Mouse (Mus musculus) forebrain, embryonic 15.5 days (tissue): ENCODE results near the gene Sfr1. TPM values are rescaled to one million over a fixed set of nuclear protein-coding genes. Genes with fewer than 3 reads are reported as not detected.

Experiments used
- ATAC-seq: fragments of 200-750 bp; cut with Nextera tagmentation; replicated peaks from 2 replicates; pipeline ENCODE4 v1.8.0; 2017; ENCODE audit warnings: mild to moderate bottlenecking, moderate TSS enrichment, moderate library complexity
- H3K27ac ChIP-seq: fragments of 300-500 bp; sonication (generic); replicated peaks from 2 replicates; pipeline ENCODE4 v1.5.1; 2015; ENCODE audit warnings: mild to moderate bottlenecking, inconsistent platforms
- H3K27me3 ChIP-seq: fragments of 300-500 bp; sonication (generic); 2 replicates; pipeline ENCODE4 v1.6.1; 2015; ENCODE audit warnings: inconsistent platforms
- H3K36me3 ChIP-seq: fragments of 300-500 bp; sonication (generic); 2 replicates; pipeline ENCODE4 v1.6.1; 2015; ENCODE audit warnings: mild to moderate bottlenecking, inconsistent platforms
- H3K4me1 ChIP-seq: fragments of 300-500 bp; sonication (generic); 2 replicates; pipeline ENCODE4 v1.6.1; 2015; ENCODE audit warnings: inconsistent platforms
- H3K4me2 ChIP-seq: fragments of 300-500 bp; sonication (generic); replicated peaks from 2 replicates; pipeline ENCODE4 v1.6.1; 2015; ENCODE audit warnings: mild to moderate bottlenecking, inconsistent platforms
- H3K4me3 ChIP-seq: fragments of 300-500 bp; sonication (generic); 2 replicates; pipeline ENCODE4 v1.5.1; 2015; ENCODE audit warnings: mild to moderate bottlenecking, inconsistent platforms
- H3K9ac ChIP-seq: fragments of 300-500 bp; sonication (generic); replicated peaks from 2 replicates; pipeline ENCODE4 v1.6.1; 2015; ENCODE audit warnings: mild to moderate bottlenecking, inconsistent platforms
- H3K9me3 ChIP-seq: fragments of 300-500 bp; sonication (generic); 2 replicates; pipeline ENCODE4 v1.6.1; 2016; ENCODE audit warnings: inconsistent platforms
- WGBS: fragments of 180-500 bp; shearing (Covaris S2); methylation state at CpG from one replicate; pipeline ENCODE4 v1.1.7; 2015; ENCODE audit warnings: mixed read lengths; 5-methylcytosine and 5-hydroxymethylcytosine counted together
- microRNA-seq: library from miRNA; unstranded; fragments of <30 nt; microRNA quantifications from one replicate; pipeline ENCODE4, GENCODE M21; 2016
- polyA plus RNA-seq: library from polyadenylated mRNA; unstranded; fragments of >200 nt; fragmentation: Nextera tagmentation; extraction: Ambion mirVana; gene quantifications from 2 replicates; pipeline ENCODE4 v1.2.1, GENCODE M21; 2015

The Sfr1 gene
- polyA plus RNA-seq, 1 experiment from 2014 or later, result 183 TPM

DNA sequence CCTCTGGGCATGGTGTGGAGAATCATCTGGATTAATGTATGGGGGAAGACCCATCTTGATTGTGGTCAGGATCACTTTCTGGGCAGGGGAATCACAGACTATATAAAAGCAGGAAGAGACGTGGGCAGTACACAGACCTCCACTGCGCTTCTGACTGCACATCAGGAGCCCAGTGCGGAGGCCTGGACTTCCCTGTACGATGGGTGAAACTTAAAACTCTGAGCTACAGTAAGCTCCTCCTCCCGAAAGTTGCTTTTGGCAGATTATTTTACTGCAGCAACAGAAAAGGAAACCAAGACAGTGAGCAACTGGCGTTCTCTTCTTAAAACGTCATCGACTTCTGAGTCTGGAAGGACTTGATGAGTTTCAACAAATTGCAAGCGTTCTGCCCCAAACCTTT lies 23.4 kb downstream of the Sfr1 start:
- H3K9me3 ChIP-seq, result no peaks in the 10 kb centered on the region
- H3K27me3 ChIP-seq, result no peaks in the 10 kb centered on the region
- H3K27ac ChIP-seq, result no peak overlapping the region
- no peaks in the 10 kb centered on the region for H3K4me1 ChIP-seq
- H3K4me3 ChIP-seq, result no peak overlapping the region
- WGBS, result 90% methylated on average over 9 of the region's 9 CpGs
- no peak overlapping the region for H3K9ac ChIP-seq
- H3K36me3 ChIP-seq, result no peaks in the 10 kb centered on the region
- no peak overlapping the region for H3K4me2 ChIP-seq
- ATAC-seq, result no peak

DNA sequence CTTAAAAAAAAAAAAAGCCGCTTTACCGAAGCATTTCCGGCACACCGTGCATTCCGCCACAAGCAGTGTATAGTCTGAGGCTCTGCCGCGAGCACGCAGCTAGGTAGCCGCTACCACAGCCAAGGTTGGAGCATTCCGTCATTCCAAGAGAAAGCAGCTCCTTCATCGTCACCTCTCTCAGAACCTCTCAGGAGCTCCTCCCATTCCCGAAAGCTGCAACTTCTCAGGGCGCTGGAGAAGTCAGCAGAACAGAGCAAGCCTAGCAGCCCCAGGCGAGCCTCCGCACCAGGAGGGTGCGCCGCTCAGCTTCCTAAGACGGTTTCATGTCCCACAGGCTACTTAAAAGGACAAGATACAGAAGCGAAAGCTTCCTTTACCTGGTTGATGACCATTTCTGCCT lies 24.1 kb downstream of the Sfr1 start:
- Histone ChIP-seq H3K4me1 (no peaks in the 10 kb centered on the region), H3K9me3 (no peaks in the 10 kb centered on the region), H3K4me3 (no peak overlapping the region), H3K4me2 (no peak overlapping the region), H3K27ac (no peak overlapping the region), H3K36me3 (no peaks in the 10 kb centered on the region), H3K27me3 (no peaks in the 10 kb centered on the region), H3K9ac (no peak overlapping the region)
- WGBS, result 83% methylated on average over 19 of the region's 19 CpGs
- no peak for ATAC-seq

DNA sequence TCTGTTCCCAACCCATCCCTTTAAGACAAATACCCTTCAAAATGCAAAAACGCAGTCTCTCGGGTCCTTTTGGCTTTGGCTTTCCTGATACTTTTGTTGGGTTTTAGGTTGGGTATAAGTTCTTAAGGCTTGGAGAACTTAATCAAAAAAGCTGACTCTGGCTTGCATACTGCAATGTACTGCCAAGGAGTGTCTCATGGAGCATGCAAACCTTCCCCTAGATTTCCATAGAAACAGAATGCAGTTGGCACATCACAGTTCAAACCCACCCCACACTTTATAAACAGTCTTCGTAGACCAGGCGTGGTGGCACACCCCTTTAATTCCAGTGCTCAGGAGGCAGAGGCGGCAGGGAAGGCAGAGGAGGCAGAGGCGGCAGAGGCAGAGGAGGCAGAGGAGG lies 46.4 kb downstream of the Sfr1 start:
- Histone ChIP-seq H3K4me3 (no peak overlapping the region), H3K4me1 (no peaks in the 10 kb centered on the region), H3K36me3 (no peaks in the 10 kb centered on the region), H3K27me3 (no peaks in the 10 kb centered on the region), H3K9me3 (no peaks in the 10 kb centered on the region), H3K4me2 (no peak overlapping the region), H3K27ac (no peak overlapping the region), H3K9ac (no peak overlapping the region)
- 80% methylated on average over 6 of the region's 6 CpGs for WGBS
- ATAC-seq, result no peak

GRCm38 (mm10) chr19:47780145-47780544 lies 48.7 kb downstream of the Sfr1 start:
- H3K9me3 ChIP-seq, result no peaks in the 10 kb centered on the region
- H3K4me3 ChIP-seq, result no peak overlapping the region
- no peak overlapping the region for H3K4me2 ChIP-seq
- WGBS, result 84% methylated on average over 7 of the region's 7 CpGs
- no peaks in the 10 kb centered on the region for H3K27me3 ChIP-seq
- no peak overlapping the region for H3K27ac ChIP-seq
- no peaks in the 10 kb centered on the region for H3K36me3 ChIP-seq
- ATAC-seq, result no peak
- H3K4me1 ChIP-seq, result no peaks in the 10 kb centered on the region
- H3K9ac ChIP-seq, result no peak overlapping the region

DNA sequence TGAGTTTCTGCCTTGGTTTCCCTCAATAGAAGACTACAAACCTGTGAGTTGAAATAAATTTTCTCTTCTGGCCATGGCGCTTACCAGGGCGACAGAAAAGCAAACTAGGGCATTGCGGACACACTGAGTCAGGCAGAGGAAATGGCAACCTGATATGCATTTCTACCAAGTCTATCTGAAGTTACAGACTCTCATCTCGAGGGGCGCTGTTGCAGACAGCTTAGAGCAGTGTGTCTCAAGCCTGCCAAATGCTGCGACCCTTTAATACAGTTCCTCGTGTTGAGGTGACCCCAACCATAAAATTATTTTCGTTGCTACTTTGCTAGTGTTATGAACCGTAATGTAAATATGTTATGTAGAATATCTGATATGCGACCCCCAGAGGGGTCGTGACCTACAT lies 49.5 kb downstream of the Sfr1 start:
- Histone ChIP-seq H3K27ac (no peak overlapping the region), H3K4me1 (no peaks in the 10 kb centered on the region), H3K9me3 (no peaks in the 10 kb centered on the region), H3K4me3 (no peak overlapping the region), H3K27me3 (no peaks in the 10 kb centered on the region), H3K9ac (no peak overlapping the region), H3K36me3 (no peaks in the 10 kb centered on the region), H3K4me2 (no peak overlapping the region)
- WGBS, result 80% methylated on average over 11 of the region's 11 CpGs
- ATAC-seq, result no peak

GRCm38 (mm10) chr19:47783898-47784297 lies 52.4 kb downstream of the Sfr1 start:
- Histone ChIP-seq H3K27me3 (no peaks in the 10 kb centered on the region), H3K9ac (no peak overlapping the region), H3K4me1 (no peaks in the 10 kb centered on the region), H3K36me3 (no peaks in the 10 kb centered on the region), H3K4me2 (no peak overlapping the region), H3K27ac (no peak overlapping the region), H3K4me3 (no peak overlapping the region), H3K9me3 (no peaks in the 10 kb centered on the region)
- 92% methylated on average over 6 of the region's 6 CpGs for WGBS
- ATAC-seq, result no peak

Small RNAs within 50 kb of the gene (microRNA-seq; reads per million reads assigned to microRNA genes)
- not detected for gene Mir8090

Other genes with a start within 250 kb of the Sfr1 start
- gene Stn1, start 194.2 kb upstream of the Sfr1 start, polyA plus RNA-seq, result 33.6 and 36.2 TPM in 2 replicates
- gene Slk, start 152.0 kb upstream of the Sfr1 start, polyA plus RNA-seq, result 7.1 and 8.0 TPM in 2 replicates
- gene Col17a1, start 39.6 kb upstream of the Sfr1 start, polyA plus RNA-seq, result 0.18 and 0.55 TPM in 2 replicates
- 98.9 and 110 TPM in 2 replicates for gene Gsto1, start 123.3 kb downstream of the Sfr1 start, polyA plus RNA-seq
- 0.86 and 1.3 TPM in 2 replicates for gene Gsto2, start 133.9 kb downstream of the Sfr1 start, polyA plus RNA-seq
- 0.82 and 2.6 TPM in 2 replicates for gene Cfap43, start 187.6 kb downstream of the Sfr1 start, polyA plus RNA-seq
- 7.7 and 8.6 TPM in 2 replicates for gene Itprip, start 187.6 kb downstream of the Sfr1 start, polyA plus RNA-seq
- 0.32 and 0.37 TPM in 2 replicates for gene Cfap58, start 206.0 kb downstream of the Sfr1 start, polyA plus RNA-seq